Mouse (Mus musculus): ENCODE measurements around the gene Tob2.

- no peak for TF ChIP-seq POLR2A (IDR thresholded peaks at IDR 0.05; ENCODE audit: borderline replicate concordance, insufficient read depth, low read length)
- no peak for TF ChIP-seq CTCF (IDR thresholded peaks at IDR 0.05; ENCODE audit: borderline replicate concordance, insufficient read depth, low read depth, low read length)
These were observed 19.9 kb downstream of the Tob2 start for GRCm38 (mm10) chr15:81838554-81839235.

Measured in cerebellum, adult 2 months (tissue).